Mouse (Mus musculus) cerebellum, adult (tissue): ENCODE results near the gene Eef1g.
A peak's percentile ranks its signal among the peaks of the same experiment; 100 is the strongest.

Experiments
- ATAC-seq: cut with Nextera tagmentation; 2 replicates; pipeline ENCODE4 v1.9.2; 2017; ENCODE audit warnings: mild to moderate bottlenecking, moderate library complexity, mixed read lengths; ENCODE audit not compliant: insufficient number of reproducible peaks, low FRiP score, low TSS enrichment

Gene Eef1g

GRCm38 (mm10) chr19:8966590-8967372 is at the start of gene Eef1g:
Gene Eef1g (plus strand): TSS chr19:8967041.
- peak; percentile 93 for ATAC-seq

GRCm38 (mm10) chr19:8919000-8919399 is 47.8 kb upstream of the Eef1g start:
- no peak for ATAC-seq

- no peak for ATAC-seq
Measured at GRCm38 (mm10) chr19:8919684-8920072, 47.2 kb upstream of the Eef1g start.

GRCm38 (mm10) chr19:8920073-8920736 is 46.6 kb upstream of the Eef1g start, which contains the start of gene B3gat3:
Gene B3gat3 (plus strand): TSS chr19:8920374.
- peak; percentile 98 for ATAC-seq

GRCm38 (mm10) chr19:8920836-8921291 is 46.0 kb upstream of the Eef1g start:
- ATAC-seq, result no peak

- ATAC-seq, result no peak
Measured at GRCm38 (mm10) chr19:8921741-8922140, 45.1 kb upstream of the Eef1g start.

GRCm38 (mm10) chr19:8926766-8927165 is 40.1 kb upstream of the Eef1g start:
- no peak for ATAC-seq

GRCm38 (mm10) chr19:8927891-8928525 is 38.8 kb upstream of the Eef1g start:
- ATAC-seq, result no peak

- ATAC-seq, result no peak; the same call in 1 of the 2 replicates
Measured at GRCm38 (mm10) chr19:8928689-8929223, 38.1 kb upstream of the Eef1g start.

- peak; percentile 60 for ATAC-seq
Measured at GRCm38 (mm10) chr19:8929224-8930088, 37.4 kb upstream of the Eef1g start, which contains the start of the genes Rom1 and Eml3. Gene Rom1 (minus strand): TSS chr19:8929356. Gene Eml3 (plus strand): TSS chr19:8929552.

- no peak for ATAC-seq
Measured at GRCm38 (mm10) chr19:8930117-8930516, 36.7 kb upstream of the Eef1g start.

- no peak for ATAC-seq
Measured at GRCm38 (mm10) chr19:8930771-8931170, 36.1 kb upstream of the Eef1g start.

GRCm38 (mm10) chr19:8936736-8937135 is 30.1 kb upstream of the Eef1g start:
- ATAC-seq, result no peak

GRCm38 (mm10) chr19:8940526-8941133 is 26.2 kb upstream of the Eef1g start:
- no peak for ATAC-seq

GRCm38 (mm10) chr19:8941136-8941514 is 25.7 kb upstream of the Eef1g start:
- ATAC-seq, result no peak

GRCm38 (mm10) chr19:8941515-8942217 is 25.2 kb upstream of the Eef1g start, which contains the start of gene Mta2:
Gene Mta2 (plus strand): TSS chr19:8941875.
- peak; percentile 91 for ATAC-seq

GRCm38 (mm10) chr19:8942276-8942964 is 24.4 kb upstream of the Eef1g start:
- ATAC-seq, result peak; percentile 37; the same call in 1 of the 2 replicates

- ATAC-seq, result no peak
Measured at GRCm38 (mm10) chr19:8943047-8943446, 23.8 kb upstream of the Eef1g start.
